Mouse (Mus musculus): Measurements from ENCODE around the gene Ndn.
A peak's percentile ranks its signal among the peaks of the same experiment; 100 is the strongest.

GRCm38 (mm10) chr7:62375658-62376057 lies 29.3 kb downstream of the Ndn start:
- TF ChIP-seq MYOD1 (IDR thresholded peaks at IDR 0.05; ENCODE audit: control insufficient read depth, insufficient read length, low read depth), result no peak
- TF ChIP-seq CTCF (IDR thresholded peaks at IDR 0.05; ENCODE audit: control insufficient read depth, insufficient read depth, insufficient read length), result peak; percentile 33
- no peak for TF ChIP-seq FOSL1 (IDR thresholded peaks at IDR 0.05; ENCODE audit: insufficient read depth, low read length, poor library complexity, severe bottlenecking)
- no peak for TF ChIP-seq CEBPB (IDR thresholded peaks at IDR 0.05; ENCODE audit: low read depth)
- no peak for TF ChIP-seq MYOG (IDR thresholded peaks at IDR 0.05; ENCODE audit: control insufficient read depth, extremely low read depth, insufficient read length)
- TF ChIP-seq USF1 (IDR thresholded peaks at IDR 0.05; ENCODE audit: low read depth), result no peak
- TF ChIP-seq MAX (IDR thresholded peaks at IDR 0.05), result no peak
